Comparison of ENCODE assay signal across 8 mouse cellular contexts in the genomic region with DNA sequence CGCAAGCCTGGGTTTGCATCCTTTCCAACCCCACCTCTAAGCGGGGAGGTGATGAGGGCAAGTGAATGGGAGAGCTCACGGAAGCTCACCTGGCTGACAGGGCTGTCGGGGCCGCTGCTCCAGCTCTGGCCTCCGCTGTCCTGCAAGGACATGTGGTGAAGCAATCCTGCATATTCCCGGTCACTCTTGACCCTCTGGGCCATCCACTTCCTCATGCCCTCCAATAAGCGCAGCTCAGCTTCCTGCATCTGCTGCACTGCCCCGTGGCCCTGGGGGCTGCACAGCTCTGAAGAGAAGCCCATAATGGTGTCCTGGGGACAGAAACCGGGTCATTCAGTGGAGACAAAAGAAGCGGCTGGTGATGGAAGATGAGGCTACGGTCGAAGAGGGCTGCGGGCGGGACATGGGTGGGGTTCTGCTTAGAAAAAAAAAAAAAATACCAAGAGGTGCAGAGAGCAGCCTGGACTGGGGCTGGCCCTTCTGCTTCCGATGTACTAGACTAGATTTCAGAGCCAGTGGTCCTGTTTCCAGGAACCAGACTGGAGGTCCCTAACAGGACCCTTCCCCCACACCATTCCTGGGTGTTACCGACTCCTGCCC. TPM values are rescaled to one million over a fixed set of nuclear protein-coding genes. Genes with fewer than 3 reads are reported as not detected.
DNase-seq lines count a peak whose midpoint lies in the region; ATAC-seq lines count a peak whose summit lies in the region.

No protein-coding gene starts in this region.

- peaks cover 19% of the 10 kb centered on the region for H3K36me3 ChIP-seq in erythroblast, embryonic 14.5 days (ENCODE audit: control insufficient read depth)
- H3K36me3 ChIP-seq in embryonic facial prominence, embryonic 12.5 days, result peaks cover 23% of the 10 kb centered on the region
- H3K36me3 ChIP-seq in hindbrain, embryonic 16.5 days (ENCODE audit: control insufficient read depth, insufficient read depth, low read length), result peaks cover 21% of the 10 kb centered on the region
- peaks cover 23% of the 10 kb centered on the region for H3K36me3 ChIP-seq in lung, embryonic 16.5 days (ENCODE audit: control insufficient read depth, insufficient read depth, low read length)

- peaks cover 42% of the 10 kb centered on the region for H3K27me3 ChIP-seq in erythroblast, embryonic 14.5 days (ENCODE audit: control insufficient read depth)
- H3K27me3 ChIP-seq in embryonic facial prominence, embryonic 12.5 days, result no peaks in the 10 kb centered on the region
- H3K27me3 ChIP-seq in hindbrain, embryonic 16.5 days (replicated peaks; ENCODE audit: control insufficient read depth, insufficient read depth, low read length), result no peaks in the 10 kb centered on the region; the same call in 1 of the 2 replicates
- H3K27me3 ChIP-seq in lung, embryonic 16.5 days (ENCODE audit: control insufficient read depth, insufficient read depth, low read depth, low read length), result no peaks in the 10 kb centered on the region

- ATAC-seq in erythroblast, adult 5-6 weeks (replicated peaks; ENCODE audit: low FRiP score, poor library complexity, severe bottlenecking), result no peak
- ATAC-seq in embryonic facial prominence, embryonic 12.5 days (ENCODE audit: insufficient number of reproducible peaks, insufficient read depth, low FRiP score, low TSS enrichment), result no peak
- no peak for ATAC-seq in hindbrain, embryonic 16.5 days
- peak; percentile 24 for ATAC-seq in lung, embryonic 16.5 days (ENCODE audit: low read depth)

- H3K27ac ChIP-seq in embryonic facial prominence, embryonic 12.5 days, result peak overlapping the region; percentile 67
- H3K27ac ChIP-seq in hindbrain, embryonic 16.5 days (ENCODE audit: low read depth, low read length), result no peak overlapping the region
- H3K27ac ChIP-seq in lung, embryonic 16.5 days (ENCODE audit: low read length), result peak overlapping the region; percentile 45

- peak overlapping the region; percentile 46 for H3K9ac ChIP-seq in embryonic facial prominence, embryonic 12.5 days
- H3K9ac ChIP-seq in hindbrain, embryonic 16.5 days (ENCODE audit: low read depth, low read length), result peak overlapping the region; percentile 11
- peak overlapping the region; percentile 63 for H3K9ac ChIP-seq in lung, embryonic 16.5 days (ENCODE audit: low read length)

- WGBS in embryonic facial prominence, embryonic 12.5 days, result 28% methylated on average over 17 of the region's 17 CpGs
- 22% methylated on average over 17 of the region's 17 CpGs for WGBS in hindbrain, embryonic 16.5 days
- 35% methylated on average over 17 of the region's 17 CpGs for WGBS in lung, embryonic 16.5 days

- peak; percentile 39 to 45 for DNase-seq in spleen, postnatal 36 days (ENCODE audit: low spot score in 2 of 2)
- DNase-seq in cerebellum, adult 11-12 months, result no peak
- DNase-seq in thymus, adult 18-20 months, result no peak

- peaks cover 15% of the 10 kb centered on the region for H3K4me1 ChIP-seq in erythroblast, embryonic 14.5 days (ENCODE audit: control insufficient read depth)
- H3K4me1 ChIP-seq in embryonic facial prominence, embryonic 12.5 days, result peaks cover 26% of the 10 kb centered on the region
- 0 out of 2 replicates have a peak, but pooled peaks cover 3% of the 10 kb centered on the region for H3K4me1 ChIP-seq in hindbrain, embryonic 16.5 days (ENCODE audit: control insufficient read depth, insufficient read depth, low read depth, low read length)
- peaks cover 14% of the 10 kb centered on the region; the same call in 1 of the 2 replicates for H3K4me1 ChIP-seq in lung, embryonic 16.5 days (replicated peaks; ENCODE audit: control insufficient read depth, insufficient read depth, low read length)

- peak overlapping the region; percentile 15 for H3K4me3 ChIP-seq in erythroblast, embryonic 14.5 days (replicated peaks)
- H3K4me3 ChIP-seq in embryonic facial prominence, embryonic 12.5 days, result peak overlapping the region; percentile 31
- peak overlapping the region; percentile 13 for H3K4me3 ChIP-seq in hindbrain, embryonic 16.5 days (ENCODE audit: low read length)
- peak overlapping the region; percentile 40 for H3K4me3 ChIP-seq in lung, embryonic 16.5 days (ENCODE audit: low read length)

- no peaks in the 10 kb centered on the region; the same call in 1 of the 2 replicates for H3K9me3 ChIP-seq in erythroblast, embryonic 14.5 days (ENCODE audit: control insufficient read depth, low read length)
- H3K9me3 ChIP-seq in embryonic facial prominence, embryonic 12.5 days, result no peaks in the 10 kb centered on the region
- no peaks in the 10 kb centered on the region for H3K9me3 ChIP-seq in hindbrain, embryonic 16.5 days (ENCODE audit: control insufficient read depth, low read length)
- H3K9me3 ChIP-seq in lung, embryonic 16.5 days (ENCODE audit: control insufficient read depth, low read length), result no peaks in the 10 kb centered on the region

- H3K4me2 ChIP-seq in embryonic facial prominence, embryonic 12.5 days (replicated peaks), result peak overlapping the region; percentile 55
- H3K4me2 ChIP-seq in hindbrain, embryonic 16.5 days (ENCODE audit: low read length), result peak overlapping the region; percentile 8
- peak overlapping the region; percentile 61 for H3K4me2 ChIP-seq in lung, embryonic 16.5 days (ENCODE audit: low read depth, low read length)

RNA-seq across cellular contexts. Expression of gene Fes, which starts 0.6 kb away (rescaled TPM):
- 0.69 and 0.95 TPM in 2 replicates for polyA plus RNA-seq in erythroblast, embryonic 14.5 days (2012)
- 56.5 and 60.0 TPM in 2 replicates for total RNA-seq in erythroblast, adult 5-6 weeks (2015; ENCODE audit: low replicate concordance)
- total RNA-seq in erythroblast, adult 5-6 weeks (2017; ENCODE audit: low replicate concordance), result 24.4 and 31.2 TPM in 2 replicates
- polyA plus RNA-seq in embryonic facial prominence, embryonic 12.5 days (2016; fragmentation: Nextera tagmentation; extraction: Ambion mirVana), result 11.0 and 12.2 TPM in 2 replicates
- 3.8 and 4.9 TPM in 2 replicates for polyA plus RNA-seq in hindbrain, embryonic 16.5 days (2015; fragmentation: Nextera tagmentation; extraction: Ambion mirVana)
- polyA plus RNA-seq in lung, embryonic 16.5 days (2015; fragmentation: Nextera tagmentation; extraction: Ambion mirVana), result 18.5 and 19.3 TPM in 2 replicates

RNA-seq across cellular contexts. Expression of gene Man2a2, which starts 16.0 kb away (rescaled TPM):
- 0.05 and 0.14 TPM in 2 replicates for polyA plus RNA-seq in erythroblast, embryonic 14.5 days (2012)
- 3.6 and 7.5 TPM in 2 replicates for total RNA-seq in erythroblast, adult 5-6 weeks (2015; ENCODE audit: low replicate concordance)
- total RNA-seq in erythroblast, adult 5-6 weeks (2017; ENCODE audit: low replicate concordance), result 4.5 and 6.6 TPM in 2 replicates
- polyA plus RNA-seq in embryonic facial prominence, embryonic 12.5 days (2016; fragmentation: Nextera tagmentation; extraction: Ambion mirVana), result 31.0 and 31.6 TPM in 2 replicates
- 20.7 and 24.4 TPM in 2 replicates for polyA plus RNA-seq in hindbrain, embryonic 16.5 days (2015; fragmentation: Nextera tagmentation; extraction: Ambion mirVana)
- 20.4 and 21.1 TPM in 2 replicates for polyA plus RNA-seq in lung, embryonic 16.5 days (2015; fragmentation: Nextera tagmentation; extraction: Ambion mirVana)

RNA-seq across cellular contexts. Expression of gene Furin, which starts 18.1 kb away (rescaled TPM):
- 0.65 and 0.76 TPM in 2 replicates for polyA plus RNA-seq in erythroblast, embryonic 14.5 days (2012)
- total RNA-seq in erythroblast, adult 5-6 weeks (2015; ENCODE audit: low replicate concordance), result 23.0 and 23.1 TPM in 2 replicates
- 29.1 and 33.5 TPM in 2 replicates for total RNA-seq in erythroblast, adult 5-6 weeks (2017; ENCODE audit: low replicate concordance)
- 9.7 and 10.7 TPM in 2 replicates for polyA plus RNA-seq in embryonic facial prominence, embryonic 12.5 days (2016; fragmentation: Nextera tagmentation; extraction: Ambion mirVana)
- polyA plus RNA-seq in hindbrain, embryonic 16.5 days (2015; fragmentation: Nextera tagmentation; extraction: Ambion mirVana), result 3.9 and 4.5 TPM in 2 replicates
- polyA plus RNA-seq in lung, embryonic 16.5 days (2015; fragmentation: Nextera tagmentation; extraction: Ambion mirVana), result 12.6 and 12.7 TPM in 2 replicates

RNA-seq across cellular contexts. Expression of gene Hddc3, which starts 44.2 kb away (rescaled TPM):
- 1.4 and 1.8 TPM in 2 replicates for polyA plus RNA-seq in erythroblast, embryonic 14.5 days (2012)
- total RNA-seq in erythroblast, adult 5-6 weeks (2015; ENCODE audit: low replicate concordance), result 2.3 TPM in 1 of 2 replicates, not detected in the other
- 2.6 TPM in 2 replicates for total RNA-seq in erythroblast, adult 5-6 weeks (2017; ENCODE audit: low replicate concordance)
- polyA plus RNA-seq in embryonic facial prominence, embryonic 12.5 days (2016; fragmentation: Nextera tagmentation; extraction: Ambion mirVana), result 23.2 and 27.4 TPM in 2 replicates
- polyA plus RNA-seq in hindbrain, embryonic 16.5 days (2015; fragmentation: Nextera tagmentation; extraction: Ambion mirVana), result 21.3 and 26.7 TPM in 2 replicates
- 20.9 and 21.9 TPM in 2 replicates for polyA plus RNA-seq in lung, embryonic 16.5 days (2015; fragmentation: Nextera tagmentation; extraction: Ambion mirVana)

RNA-seq across cellular contexts. Expression of gene Unc45a, which starts 46.3 kb away (rescaled TPM):
- 1.5 and 2.7 TPM in 2 replicates for polyA plus RNA-seq in erythroblast, embryonic 14.5 days (2012)
- 1.5 and 4.2 TPM in 2 replicates for total RNA-seq in erythroblast, adult 5-6 weeks (2015; ENCODE audit: low replicate concordance)
- total RNA-seq in erythroblast, adult 5-6 weeks (2017; ENCODE audit: low replicate concordance), result 4.2 and 4.8 TPM in 2 replicates
- polyA plus RNA-seq in embryonic facial prominence, embryonic 12.5 days (2016; fragmentation: Nextera tagmentation; extraction: Ambion mirVana), result 60.3 and 61.0 TPM in 2 replicates
- 57.0 and 65.7 TPM in 2 replicates for polyA plus RNA-seq in hindbrain, embryonic 16.5 days (2015; fragmentation: Nextera tagmentation; extraction: Ambion mirVana)
- polyA plus RNA-seq in lung, embryonic 16.5 days (2015; fragmentation: Nextera tagmentation; extraction: Ambion mirVana), result 40.8 and 42.3 TPM in 2 replicates

Comparison
In these comparisons a context has a peak if more than half of its experiments do, and no peak if none do; other contexts are left out.
1. H3K4me2 ChIP-seq: peak in every context shown above with its lines; median percentile 61 in lung, embryonic 16.5 days; 55 in embryonic facial prominence, embryonic 12.5 days; 8 in hindbrain, embryonic 16.5 days.
2. H3K9ac ChIP-seq: peak in every context shown above with its lines; median percentile 63 in lung, embryonic 16.5 days; 46 in embryonic facial prominence, embryonic 12.5 days; 11 in hindbrain, embryonic 16.5 days.
3. DNase-seq: peak in spleen, postnatal 36 days (2 of 2); none in cerebellum, adult 11-12 months (single experiment) and thymus, adult 18-20 months (0 of 2).
4. RNA of gene Man2a2, which starts 16.0 kb away (polyA plus RNA-seq): 31.0 to 31.6 TPM in embryonic facial prominence, embryonic 12.5 days, 20.4 to 21.1 TPM in lung, embryonic 16.5 days and 20.7 to 24.4 TPM in hindbrain, embryonic 16.5 days; 0.05 to 0.14 TPM in erythroblast, embryonic 14.5 days; every median in the first group is over 10 times any median in the second.
5. Peak in every context shown above with its lines, with median percentiles within 50 percentile points of each other: H3K4me3 ChIP-seq.